Mouse (Mus musculus): ENCODE data around the gene Fig4. TPM values are rescaled to one million over a fixed set of nuclear protein-coding genes. Genes with fewer than 3 reads are reported as not detected.

Fig4 gene
- polyA plus RNA-seq, 1 experiment from 2014 or later, result 10.1 TPM

DNA sequence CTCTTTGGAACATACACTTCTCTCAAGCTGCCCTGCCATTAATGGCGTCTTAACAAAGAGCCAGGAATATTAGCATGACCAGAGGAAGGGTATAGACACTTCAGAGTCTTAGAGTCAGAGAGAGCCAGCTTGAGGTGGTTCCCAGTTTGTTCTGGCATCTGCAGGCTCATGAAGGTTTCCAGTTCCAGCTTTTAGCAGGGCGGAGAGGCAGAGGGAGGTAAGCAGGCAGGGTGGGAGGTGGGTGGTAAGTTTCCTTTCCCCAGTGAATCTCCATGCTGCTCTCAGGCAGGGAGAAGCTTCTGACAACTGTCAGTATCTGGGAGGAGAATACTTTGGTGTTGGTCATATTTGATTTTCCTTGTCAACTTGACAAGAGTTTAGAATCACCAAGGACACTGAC lies 156.9 kb downstream of the Fig4 start:
- TF ChIP-seq CTCF (IDR thresholded peaks at IDR 0.05; ENCODE audit: low read depth) (no peak), EP300 (optimal IDR thresholded peaks at IDR 0.05) (no peak)
- Histone ChIP-seq H3K36me3 (ENCODE audit: control insufficient read depth, insufficient read depth, low read length) (no peaks in the 10 kb centered on the region), H3K9ac (ENCODE audit: low read length) (no peak overlapping the region), H3K9me3 (ENCODE audit: control insufficient read depth, low read length) (no peaks in the 10 kb centered on the region), H3K4me2 (replicated peaks; ENCODE audit: low read depth) (no peak overlapping the region), H3K27ac (replicated peaks) (no peak overlapping the region), H3K27me3 (ENCODE audit: control insufficient read depth, insufficient read depth, low read length) (no peaks in the 10 kb centered on the region), H3K4me3 (ENCODE audit: low read depth, low read length) (no peak overlapping the region), H3K4me1 (replicated peaks; ENCODE audit: control insufficient read depth, insufficient read depth) (no peaks in the 10 kb centered on the region)
- DNase-seq (ENCODE audit: low spot score) (no peak), ATAC-seq (ENCODE audit: low FRiP score, low TSS enrichment) (no peak)
- WGBS, result 67% methylated on average over 2 of the region's 2 CpGs

Other genes with a start within 250 kb of the Fig4 start
- 0.07 and 0.11 TPM in 2 replicates for gene Gpr6, start 231.0 kb downstream of the Fig4 start, polyA plus RNA-seq (2015; fragmentation: Nextera tagmentation; extraction: Ambion mirVana)
- 0.01 TPM in 1 of 2 replicates, not detected in the other for gene Ak9, start 720 bp upstream of the Fig4 start, polyA plus RNA-seq (2015; fragmentation: Nextera tagmentation; extraction: Ambion mirVana)
- gene Zbtb24, start 147.1 kb upstream of the Fig4 start, polyA plus RNA-seq (2015; fragmentation: Nextera tagmentation; extraction: Ambion mirVana), result 8.6 and 9.8 TPM in 2 replicates
- 23.0 and 25.9 TPM in 2 replicates for gene Mical1, start 173.1 kb upstream of the Fig4 start, polyA plus RNA-seq (2015; fragmentation: Nextera tagmentation; extraction: Ambion mirVana)
- 51.5 and 52.9 TPM in 2 replicates for gene Smpd2, start 187.1 kb upstream of the Fig4 start, polyA plus RNA-seq (2015; fragmentation: Nextera tagmentation; extraction: Ambion mirVana)
- gene Ppil6, start 187.2 kb upstream of the Fig4 start, polyA plus RNA-seq (2015; fragmentation: Nextera tagmentation; extraction: Ambion mirVana), result 2.4 and 2.5 TPM in 2 replicates
- 112 and 116 TPM in 2 replicates for gene Cd164, start 216.2 kb upstream of the Fig4 start, polyA plus RNA-seq (2015; fragmentation: Nextera tagmentation; extraction: Ambion mirVana)

All from stomach, postnatal 0 days (tissue).